Mouse (Mus musculus): Measurements from ENCODE around the gene Flot2.
A peak's percentile ranks its signal among the peaks of the same experiment; 100 is the strongest.
"Not testable (repeated sequence)": the region's sequence is repeated elsewhere in the genome, so short reads cannot be mapped to it uniquely, and the experiment has no call there.

Gene Flot2

GRCm38 (mm10) chr11:78037831-78038752, at the start of gene Flot2:
TSS of gene Flot2 (plus strand) at chr11:78037931.
- peak in 1 of 2 experiments; percentile 68 for DNase-seq (ENCODE audit: low spot score in 2 of 2)

GRCm38 (mm10) chr11:77989071-77989690, 48.5 kb upstream of the Flot2 start:
- no peak for DNase-seq (ENCODE audit: low spot score in 2 of 2)

- DNase-seq (ENCODE audit: low spot score in 2 of 2), result no peak
Observed at GRCm38 (mm10) chr11:77995556-77995955, 42.2 kb upstream of the Flot2 start.

DNA sequence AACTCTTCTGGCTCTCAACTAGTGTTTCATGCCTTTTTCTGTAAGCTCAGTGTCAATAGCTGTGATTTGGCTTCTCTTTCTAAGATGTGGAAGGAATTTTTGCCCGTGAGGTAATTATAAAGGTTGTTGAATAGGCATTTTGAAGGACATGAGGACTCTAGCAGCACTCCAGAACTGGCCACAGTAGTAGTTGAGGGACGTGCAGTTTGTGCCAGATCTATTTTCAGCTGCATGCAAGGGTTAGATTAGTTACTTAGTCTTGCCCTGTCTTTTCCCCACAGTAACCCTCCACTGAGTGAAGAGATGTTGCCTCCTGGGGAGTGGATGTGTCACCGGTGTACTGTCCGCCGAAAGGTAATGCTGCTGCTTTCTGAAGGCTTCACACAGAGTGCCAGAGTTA, 31.3 kb upstream of the Flot2 start:
- DNase-seq (ENCODE audit: low spot score in 2 of 2), result no peak

DNA sequence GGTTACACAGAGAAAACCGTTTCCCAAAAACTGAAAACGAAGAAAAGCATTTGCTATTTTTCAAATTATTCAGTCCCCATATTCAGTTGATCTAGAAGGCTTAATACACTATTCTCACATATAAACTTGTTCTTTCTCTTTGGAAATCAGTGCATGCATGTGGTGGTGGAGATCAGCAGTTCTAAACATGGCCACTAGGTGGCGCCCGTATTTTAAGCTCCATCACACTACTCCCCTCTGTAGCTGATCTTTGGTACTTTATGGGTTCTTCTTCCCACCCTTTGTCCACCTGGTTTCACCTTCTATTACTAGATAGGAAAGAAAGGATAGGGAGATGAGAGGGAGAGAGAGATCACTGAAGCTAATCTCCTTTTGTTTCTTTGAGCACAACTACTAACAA, 18.1 kb upstream of the Flot2 start:
- DNase-seq (ENCODE audit: low spot score in 2 of 2), result peak; percentile 60 to 76

- DNase-seq (ENCODE audit: low spot score in 2 of 2), result peak; percentile 44 to 55
Observed at GRCm38 (mm10) chr11:78023607-78024006, 14.1 kb upstream of the Flot2 start.

DNA sequence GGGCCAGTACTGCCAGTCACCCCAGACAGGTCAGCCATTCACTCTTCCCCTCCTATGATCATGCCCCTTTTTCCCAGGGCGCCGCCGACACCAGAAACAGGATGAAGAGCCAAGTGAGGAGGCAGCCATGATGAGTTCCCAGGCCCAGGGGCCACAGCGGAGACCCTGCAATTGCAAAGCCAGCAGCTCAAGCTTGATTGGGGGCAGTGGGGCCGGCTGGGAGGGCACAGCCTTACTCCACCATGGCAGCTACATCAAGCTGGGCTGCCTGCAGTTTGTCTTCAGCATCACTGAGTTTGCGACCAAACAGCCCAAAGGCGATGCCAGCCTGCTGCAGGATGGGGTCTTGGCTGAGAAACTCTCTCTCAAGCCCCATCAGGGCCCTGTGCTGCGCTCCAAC, 8.5 kb upstream of the Flot2 start:
- no peak for DNase-seq (ENCODE audit: low spot score in 2 of 2)

DNA sequence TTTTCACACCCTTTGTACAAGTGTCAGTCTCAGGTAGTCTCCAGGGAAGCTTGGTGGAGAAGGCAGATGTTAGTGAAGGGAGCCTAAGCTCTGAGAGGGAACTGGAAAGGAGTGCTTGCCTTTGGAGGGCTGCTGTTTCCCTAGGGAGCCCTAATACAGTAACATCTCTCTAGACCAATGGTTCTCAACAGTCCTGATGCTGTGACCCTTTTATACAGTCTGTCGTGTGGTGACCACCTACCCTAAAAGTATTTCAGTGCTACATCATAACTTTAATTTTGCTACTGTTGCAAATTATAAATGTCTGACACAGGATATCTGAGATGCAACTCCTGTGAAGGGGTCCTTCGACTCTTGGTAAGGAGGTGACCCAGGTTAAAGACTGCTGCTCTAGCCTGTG, 7.1 kb upstream of the Flot2 start:
- DNase-seq (ENCODE audit: low spot score in 2 of 2), result no peak

DNA sequence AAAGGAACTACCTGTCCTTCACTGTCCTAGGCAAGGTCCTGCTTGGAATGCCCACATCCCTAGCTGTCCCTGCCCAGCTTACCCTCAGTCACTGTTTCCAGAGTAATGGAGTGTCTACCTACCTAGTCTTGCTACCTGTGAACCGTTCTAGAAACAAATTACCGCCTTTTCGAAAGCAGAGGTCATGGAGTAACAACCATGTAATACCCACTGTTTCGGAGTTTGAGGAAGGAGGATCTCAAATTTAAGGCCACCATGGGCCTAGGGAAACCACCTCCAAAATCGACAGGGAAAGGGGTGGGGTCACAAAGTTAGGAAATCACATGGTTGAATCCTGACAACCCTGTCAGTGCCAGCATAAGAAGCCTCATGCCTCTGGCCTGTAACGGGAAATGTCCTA, 6.3 kb upstream of the Flot2 start:
- no peak for DNase-seq (ENCODE audit: low spot score in 2 of 2)

GRCm38 (mm10) chr11:78031947-78032808, 5.6 kb upstream of the Flot2 start, which contains the start of gene Dhrs13:
TSS of gene Dhrs13 (plus strand) at chr11:78032280.
- DNase-seq (ENCODE audit: low spot score in 2 of 2), result peak; percentile 76 to 93

- DNase-seq (ENCODE audit: low spot score in 2 of 2), result no peak
Observed at GRCm38 (mm10) chr11:78032809-78033195, 4.9 kb upstream of the Flot2 start.

DNA sequence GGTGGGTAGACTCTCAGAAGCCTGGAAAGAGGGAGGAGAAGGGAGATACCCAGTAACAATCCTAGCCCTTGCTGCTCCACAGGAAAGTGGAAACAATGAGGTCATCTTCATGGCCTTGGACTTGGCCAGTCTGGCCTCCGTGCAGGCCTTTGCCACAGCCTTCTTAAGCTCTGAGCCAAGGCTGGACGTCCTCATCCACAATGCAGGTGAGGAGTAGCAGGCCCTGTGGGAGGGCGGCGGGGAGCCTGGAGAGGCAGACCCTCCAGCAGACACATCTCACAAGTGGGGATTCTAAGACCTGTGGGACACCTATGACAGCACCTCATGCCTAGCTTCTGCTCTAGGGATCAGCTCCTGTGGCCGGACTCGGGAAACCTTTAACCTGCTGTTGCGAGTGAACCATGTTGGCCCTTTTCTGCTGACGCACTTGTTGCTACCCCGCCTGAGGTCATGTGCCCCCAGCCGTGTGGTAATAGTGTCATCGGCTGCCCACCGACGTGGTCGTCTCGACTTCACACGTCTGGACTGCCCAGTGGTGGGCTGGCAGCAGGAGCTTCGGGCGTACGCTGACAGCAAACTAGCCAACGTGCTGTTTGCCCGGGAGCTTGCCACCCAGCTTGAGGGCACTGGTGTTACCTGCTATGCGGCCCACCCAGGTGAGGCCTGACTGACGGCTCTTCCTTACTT, 3.7 kb upstream of the Flot2 start:
- no peak for DNase-seq (ENCODE audit: low spot score in 2 of 2)

GRCm38 (mm10) chr11:78036791-78037190, 940 bp upstream of the Flot2 start:
- no peak for DNase-seq (ENCODE audit: low spot score in 2 of 2)

DNA sequence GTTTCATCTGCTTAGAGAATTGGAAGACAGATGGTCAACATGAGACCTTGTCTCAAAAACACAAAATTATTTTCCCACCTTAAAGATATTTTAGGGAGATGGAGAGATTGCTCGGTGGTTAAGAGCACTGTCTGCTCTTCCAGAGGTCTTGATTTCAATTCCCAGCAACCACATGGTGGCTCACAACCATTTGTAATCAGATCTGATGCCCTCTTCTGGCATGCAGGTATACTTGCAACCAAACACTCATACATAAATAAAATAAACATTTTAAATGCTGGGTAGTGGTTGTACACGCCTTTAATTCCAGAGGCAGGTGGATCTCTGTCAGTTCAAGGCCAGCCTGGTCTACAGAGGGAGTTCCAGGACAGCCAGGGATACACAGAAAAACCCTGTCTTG, 3.1 kb downstream of the Flot2 start:
- DNase-seq (ENCODE audit: low spot score in 2 of 2), result no peak

DNA sequence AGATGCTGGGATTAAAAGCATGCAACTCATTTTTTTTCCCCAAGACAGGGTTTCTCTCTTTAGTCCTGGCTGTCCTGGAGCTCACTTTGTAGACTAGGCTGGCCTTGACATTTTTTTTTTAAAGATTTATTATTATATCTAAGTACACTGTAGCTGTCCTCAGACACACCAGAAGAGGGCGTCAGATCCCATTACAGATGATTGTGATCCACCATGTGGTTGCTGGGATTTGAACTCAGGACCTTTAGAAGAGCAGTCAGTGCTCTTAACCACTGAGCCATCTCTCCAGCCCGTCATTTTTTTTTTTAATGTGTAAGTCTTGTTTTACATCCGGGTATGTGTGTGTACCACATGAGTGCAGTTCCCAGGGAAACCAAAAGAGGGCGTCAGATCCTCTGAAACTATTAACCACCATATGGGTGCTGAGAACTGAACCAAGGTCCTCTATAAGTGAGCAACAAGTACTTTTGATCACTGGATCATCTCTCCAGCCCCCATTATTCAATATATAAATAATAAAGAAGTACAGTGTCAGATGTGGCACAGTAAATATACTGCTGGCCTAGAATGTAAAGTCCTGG, 4.6 kb downstream of the Flot2 start:
- not testable (repeated sequence) for DNase-seq (ENCODE audit: low spot score in 2 of 2)

DNA sequence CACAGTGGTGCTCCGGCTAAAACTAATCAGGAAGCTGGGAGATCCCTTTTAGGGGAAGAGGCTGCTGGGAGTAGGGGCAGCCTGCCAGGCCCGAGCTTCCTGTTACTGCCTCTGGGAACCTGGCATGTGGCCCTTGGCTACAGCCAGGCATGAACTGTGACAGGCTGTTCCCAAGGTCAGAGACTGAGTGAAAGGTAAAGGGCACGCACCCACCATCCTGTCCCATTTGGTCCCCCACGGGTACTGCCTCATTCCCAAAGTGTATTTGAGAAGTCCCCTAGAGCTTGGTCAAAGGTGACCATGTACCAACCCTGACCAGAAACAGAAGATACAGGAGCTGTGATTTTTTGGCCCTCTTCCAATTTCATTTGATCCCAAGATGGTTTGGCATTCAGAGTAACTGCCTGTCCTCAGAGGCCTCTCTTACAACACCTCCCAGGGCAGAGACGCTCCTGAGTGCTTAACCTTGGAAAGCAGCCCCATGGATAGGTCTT, 7.1 kb downstream of the Flot2 start:
- peak in 1 of 2 experiments; percentile 71 for DNase-seq (ENCODE audit: low spot score in 2 of 2)

DNA sequence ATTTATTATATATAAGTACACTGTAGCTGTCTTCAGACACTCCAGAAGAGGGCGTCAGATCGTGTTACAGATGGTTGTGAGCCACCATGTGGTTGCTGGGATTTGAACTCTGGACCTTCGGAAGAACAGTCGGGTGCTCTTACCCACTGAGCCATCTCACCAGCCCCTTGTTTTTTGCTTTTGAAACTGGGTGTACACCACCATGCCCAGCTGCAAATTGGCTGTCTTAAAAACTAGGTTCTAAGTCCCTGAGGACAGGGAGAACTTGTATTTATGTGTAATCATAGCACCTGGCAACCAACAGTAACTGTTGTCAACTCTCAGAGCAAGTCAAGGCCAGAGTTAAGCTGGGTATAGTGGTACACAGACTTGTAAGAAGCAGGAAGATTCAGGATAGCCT, 10.9 kb downstream of the Flot2 start:
- DNase-seq (ENCODE audit: low spot score in 2 of 2), result not testable (repeated sequence)

- no peak for DNase-seq (ENCODE audit: low spot score in 2 of 2)
Observed at GRCm38 (mm10) chr11:78053078-78053477, 15.3 kb downstream of the Flot2 start.

GRCm38 (mm10) chr11:78056946-78057345, 19.2 kb downstream of the Flot2 start:
- no peak for DNase-seq (ENCODE audit: low spot score in 2 of 2)

- peak; percentile 50 to 73 for DNase-seq (ENCODE audit: low spot score in 2 of 2)
Observed at GRCm38 (mm10) chr11:78059833-78060757, 22.4 kb downstream of the Flot2 start.

Measured in cerebellum, postnatal 4 days (tissue).